Mouse (Mus musculus): ENCODE data around the gene Lmo7.

Lmo7 gene

DNA sequence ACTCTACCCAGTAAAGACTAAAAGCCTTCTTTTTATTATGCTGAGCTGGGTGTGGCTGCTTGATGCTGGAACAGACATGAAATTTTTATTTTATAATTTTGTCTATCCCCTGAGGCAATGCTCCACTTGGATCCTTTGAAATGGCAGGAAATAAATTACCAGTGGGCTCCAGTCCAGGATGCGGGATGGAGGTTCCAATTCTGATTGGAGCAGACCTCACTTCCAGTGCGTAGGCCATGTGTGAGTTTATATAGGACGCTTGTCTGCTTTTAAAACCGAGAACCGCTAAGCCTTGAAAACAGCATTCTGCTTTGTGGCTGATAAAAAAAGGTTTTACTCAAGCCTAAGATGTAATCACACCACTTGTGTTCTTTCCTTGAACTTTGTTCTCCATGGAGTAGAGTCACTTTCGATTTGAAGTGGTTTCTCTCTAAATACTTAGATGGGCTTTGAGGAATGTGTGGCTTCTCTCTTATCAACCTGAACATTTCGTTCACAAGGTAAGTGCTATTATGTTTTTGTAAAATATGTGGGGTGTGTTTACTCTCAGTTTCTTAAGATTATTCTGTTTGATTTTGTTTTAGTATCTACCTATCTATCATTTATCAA, 108.6 kb downstream of the Lmo7 start:
- DNase-seq, result no peak

DNA sequence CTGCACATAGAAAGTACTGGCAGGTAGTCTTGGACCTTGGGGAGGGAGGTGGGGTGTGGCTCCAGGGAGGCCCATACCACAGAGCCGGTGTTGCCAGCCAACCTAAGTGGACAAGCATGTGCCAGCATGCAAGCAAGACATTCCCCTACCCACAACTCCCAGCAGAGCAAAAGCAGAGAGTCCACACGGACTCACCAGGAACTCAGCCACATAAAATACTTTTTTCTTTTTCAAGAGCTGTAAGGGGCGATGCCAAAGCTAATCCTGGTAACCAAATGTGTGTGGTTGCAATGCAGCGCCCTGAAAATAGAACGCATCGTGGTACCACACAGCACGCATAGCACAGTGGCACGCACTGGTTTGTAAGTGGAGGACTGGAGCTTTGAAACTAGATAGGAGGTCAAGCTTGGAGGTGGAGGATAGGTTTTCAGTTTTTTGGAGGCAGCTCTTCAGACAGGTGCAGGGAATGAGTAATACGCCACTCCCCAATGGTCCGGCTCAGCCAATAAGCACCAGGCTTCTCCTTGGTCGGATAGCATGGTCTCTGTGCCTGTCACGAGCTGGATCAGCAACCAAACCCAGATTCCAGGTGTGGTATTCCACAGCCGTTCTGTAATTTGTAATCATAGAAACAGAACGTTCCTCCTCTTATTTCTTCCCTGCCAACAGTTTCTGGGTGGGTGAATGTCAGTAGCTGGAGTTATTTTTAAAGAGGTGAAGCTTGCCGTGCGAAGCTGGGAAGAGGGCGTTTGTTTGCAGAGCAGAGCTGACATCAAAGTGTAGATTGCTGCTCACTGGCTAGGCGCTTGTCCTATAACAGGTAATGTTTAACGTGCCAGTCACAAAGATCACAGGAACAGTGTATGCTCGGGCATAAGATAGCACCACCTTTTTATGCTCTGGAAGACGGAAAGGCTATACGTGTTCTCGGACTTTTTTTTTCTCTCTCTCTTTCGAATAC, 110.3 kb downstream of the Lmo7 start:
- DNase-seq, result no peak

DNA sequence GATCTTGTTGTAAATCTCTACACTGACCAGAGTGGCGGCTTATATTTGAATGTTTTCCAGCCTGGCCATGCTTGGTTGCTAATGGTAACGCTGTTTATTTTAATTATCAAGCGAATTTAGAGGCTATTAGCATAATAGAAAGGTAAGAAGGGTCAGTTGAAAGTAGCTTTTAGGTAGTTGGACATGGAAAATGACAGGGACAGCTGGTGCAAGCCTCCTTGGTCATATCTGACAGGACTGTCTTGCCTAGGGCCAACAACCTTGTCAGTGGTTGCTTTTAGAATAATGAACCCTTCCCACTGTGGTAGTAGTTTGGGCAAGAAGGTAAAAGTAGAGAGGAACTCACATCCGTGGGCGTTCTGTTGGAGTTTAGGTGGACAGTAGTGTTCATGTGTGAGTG, 111.5 kb downstream of the Lmo7 start:
- DNase-seq, result no peak

DNA sequence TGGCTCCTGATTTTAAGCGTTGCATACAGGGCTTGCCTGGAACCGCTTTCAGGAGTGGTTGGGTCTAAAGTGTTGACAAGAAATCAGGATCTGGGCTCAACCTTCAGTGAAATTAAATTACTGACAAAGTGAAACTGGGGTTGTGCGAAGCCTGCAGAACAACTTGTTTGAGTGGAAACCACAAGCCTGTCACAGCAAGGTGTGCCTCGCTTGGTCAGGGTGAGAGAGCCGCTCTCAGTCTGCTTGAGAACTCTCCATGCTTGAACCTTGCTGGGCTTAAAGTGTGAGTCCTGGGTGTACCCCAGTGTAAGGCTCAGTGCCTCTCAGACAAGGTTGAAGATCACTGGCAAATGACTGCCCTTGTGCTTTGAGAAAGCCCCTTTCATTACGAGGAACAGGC, 112.8 kb downstream of the Lmo7 start:
- DNase-seq, result no peak

DNA sequence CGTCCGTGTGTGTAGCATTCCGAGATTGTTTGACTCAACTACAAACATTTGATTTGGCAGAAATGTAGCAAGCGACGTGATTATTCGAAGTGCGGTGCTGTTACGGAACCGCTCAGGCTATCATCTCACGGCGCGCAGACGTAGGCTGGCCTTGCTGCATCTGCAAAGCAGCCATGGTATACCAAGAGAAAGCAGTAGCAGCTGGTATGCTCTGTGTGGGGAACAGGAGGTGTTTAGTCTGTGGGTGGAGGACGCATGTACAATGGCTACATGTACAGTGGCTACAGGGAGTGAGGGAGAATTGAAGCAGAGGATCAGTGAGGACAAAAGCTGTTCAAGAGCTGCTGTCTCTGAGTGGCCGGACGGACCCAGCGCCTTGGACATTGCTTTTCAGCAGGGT, 113.7 kb downstream of the Lmo7 start:
- DNase-seq, result no peak

DNA sequence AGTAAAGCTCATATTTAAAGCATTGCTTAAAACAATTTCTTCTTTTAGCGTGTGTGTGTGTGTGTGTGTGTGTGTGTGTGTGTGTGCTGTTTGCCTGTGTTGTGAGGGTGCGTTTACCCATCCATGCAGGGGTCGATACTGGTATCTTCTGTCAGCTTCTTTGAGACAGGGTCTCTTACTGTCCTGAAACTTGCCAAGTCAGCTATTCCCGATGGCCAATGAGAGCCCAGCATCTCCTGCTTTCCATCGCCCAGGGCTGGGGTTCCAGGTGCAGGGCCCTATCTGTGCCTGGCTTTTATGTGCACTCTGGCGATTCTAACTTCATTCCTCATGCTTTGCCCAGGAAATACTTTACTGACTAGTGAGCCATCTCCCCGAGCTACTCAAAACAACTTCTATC, 114.7 kb downstream of the Lmo7 start:
- no peak for DNase-seq

DNA sequence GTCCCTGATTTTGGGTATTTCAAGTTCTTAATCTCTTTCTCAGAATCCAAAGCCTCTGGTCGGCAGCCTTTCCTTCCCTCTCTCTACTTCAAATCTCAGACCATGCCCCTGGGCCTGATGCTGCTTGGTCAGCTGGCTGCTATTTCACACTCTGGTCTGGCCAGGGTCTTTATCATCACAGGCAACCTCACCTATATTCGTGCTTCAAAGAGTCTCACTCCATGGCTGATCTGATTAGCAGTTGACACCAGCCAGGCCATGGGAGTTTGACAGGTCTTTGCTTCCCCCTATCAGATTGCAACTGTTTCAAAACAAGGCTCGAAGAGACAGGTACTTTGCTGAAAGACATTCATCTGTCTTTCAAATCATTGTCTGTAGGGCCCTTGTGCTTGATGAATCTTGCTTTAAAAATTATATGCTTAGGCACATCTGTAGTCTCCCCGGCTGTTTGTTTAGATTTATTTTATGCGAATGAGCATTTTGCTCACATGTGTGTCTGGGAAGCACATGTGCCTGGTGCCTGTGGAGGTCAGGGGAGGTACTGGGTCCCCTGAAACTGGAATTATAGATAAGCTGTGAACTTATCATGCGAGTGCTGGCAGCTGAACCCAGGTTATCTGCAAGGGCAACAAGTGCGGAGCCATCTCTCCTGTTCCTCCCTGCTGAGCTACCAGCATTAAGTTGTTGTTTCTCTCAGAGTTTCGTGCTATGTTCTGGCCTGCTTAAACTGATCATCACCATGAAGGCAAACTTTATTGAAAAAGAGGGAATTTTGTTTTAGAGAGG, 116.5 kb downstream of the Lmo7 start:
- DNase-seq, result no peak

DNA sequence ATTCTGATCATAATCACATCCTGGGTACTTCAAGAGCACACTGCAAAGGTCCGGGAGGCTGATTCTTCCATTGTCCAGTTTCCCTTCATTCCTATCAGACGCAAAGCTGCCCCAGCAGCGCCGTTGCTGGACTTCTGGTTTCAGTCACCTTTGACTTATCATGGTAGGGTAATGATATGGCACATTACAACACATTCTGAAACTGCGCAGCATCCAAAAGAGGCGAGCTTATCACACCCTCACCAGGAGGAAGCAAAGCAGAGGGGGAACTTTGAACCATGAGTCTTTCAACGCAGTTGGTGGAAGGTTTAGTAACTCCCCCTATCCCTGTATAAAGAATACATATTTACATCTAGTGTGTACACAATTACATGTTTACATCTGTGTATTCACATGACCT, 117.8 kb downstream of the Lmo7 start:
- no peak for DNase-seq

DNA sequence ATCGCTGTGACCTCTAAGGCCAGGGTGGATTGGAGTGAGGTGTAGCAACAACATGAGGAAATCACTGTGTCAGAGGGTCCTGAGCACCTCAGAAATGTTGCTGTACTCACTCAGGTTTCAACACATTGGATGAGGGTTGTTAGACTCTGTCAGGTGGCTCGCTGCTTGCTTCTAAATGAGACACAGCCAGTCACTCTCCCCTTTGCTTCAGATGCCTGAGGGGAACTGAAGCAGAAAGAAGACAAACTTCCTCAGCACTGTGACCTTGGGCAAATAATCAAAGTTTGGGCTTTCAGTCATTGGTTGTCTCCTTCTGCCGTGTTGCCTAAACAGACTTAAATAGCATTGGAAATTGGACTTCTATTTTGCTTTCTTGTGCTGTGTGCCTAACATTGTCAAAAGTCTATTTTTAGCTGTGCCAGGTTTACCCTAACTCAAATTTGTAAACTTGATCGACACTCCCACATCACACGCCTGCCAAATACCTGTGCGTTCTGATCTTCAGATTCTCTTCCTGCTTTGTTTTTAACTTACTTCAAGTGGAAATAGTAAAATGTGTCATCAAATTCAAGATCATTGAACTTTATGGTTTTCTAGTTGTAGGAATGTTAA, 122.9 kb downstream of the Lmo7 start:
- no peak for DNase-seq

DNA sequence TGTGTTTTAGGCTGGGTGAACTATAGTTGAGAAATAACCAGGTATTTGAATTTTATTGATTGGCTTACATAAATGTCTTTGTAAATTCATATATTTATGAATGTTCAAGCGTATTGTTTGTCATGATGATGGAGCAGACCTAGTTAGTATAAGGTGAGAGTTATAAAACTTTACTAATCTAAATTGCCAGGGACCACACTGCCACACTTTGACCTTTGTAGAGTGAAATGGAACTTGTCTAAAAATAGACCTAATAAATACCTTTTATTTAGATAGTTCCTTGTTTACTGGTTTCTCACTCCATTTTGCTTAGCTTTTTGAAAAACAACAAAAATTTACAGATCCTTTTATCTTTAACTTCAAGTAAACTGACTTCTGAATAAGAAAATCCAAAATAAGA, 123.5 kb downstream of the Lmo7 start:
- no peak for DNase-seq

DNA sequence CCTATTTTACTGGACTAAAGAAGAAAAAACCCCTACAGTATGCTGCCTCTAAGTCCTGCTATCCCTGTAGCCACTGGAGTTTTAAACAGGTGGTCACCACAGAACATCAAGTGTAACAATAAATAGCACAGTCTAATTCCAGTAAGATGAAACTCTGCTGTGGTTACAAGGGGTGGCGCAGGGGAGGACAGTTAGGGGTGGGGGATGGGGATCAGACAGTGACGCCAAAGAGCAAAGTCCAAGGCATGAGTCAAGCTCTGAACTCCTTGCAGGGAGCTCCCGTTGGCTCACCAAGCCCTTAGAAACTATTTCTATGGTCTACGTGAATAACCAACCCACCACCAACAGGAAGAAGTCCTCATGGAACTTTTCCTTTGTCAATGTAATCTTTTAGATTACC, 124.0 kb downstream of the Lmo7 start:
- DNase-seq, result no peak

DNA sequence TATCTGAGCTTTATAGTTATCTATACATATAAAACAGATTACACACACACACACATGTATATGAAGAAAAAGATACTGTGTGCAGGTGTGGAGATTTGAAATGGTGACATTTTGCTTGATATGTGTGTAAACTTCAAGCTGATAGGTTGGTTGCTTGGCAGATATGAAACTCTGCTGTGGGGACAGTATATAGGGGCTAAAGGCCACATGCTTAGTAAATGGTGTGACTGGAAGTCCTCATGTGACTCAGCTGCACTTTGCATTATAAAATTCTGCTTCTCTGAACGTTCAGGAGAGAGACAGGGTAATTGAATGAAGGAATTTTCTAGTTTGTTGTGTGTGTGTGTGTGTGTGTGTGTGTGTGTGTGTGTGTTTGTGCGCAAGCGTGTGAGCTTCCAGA, 124.5 kb downstream of the Lmo7 start:
- DNase-seq, result no peak

DNA sequence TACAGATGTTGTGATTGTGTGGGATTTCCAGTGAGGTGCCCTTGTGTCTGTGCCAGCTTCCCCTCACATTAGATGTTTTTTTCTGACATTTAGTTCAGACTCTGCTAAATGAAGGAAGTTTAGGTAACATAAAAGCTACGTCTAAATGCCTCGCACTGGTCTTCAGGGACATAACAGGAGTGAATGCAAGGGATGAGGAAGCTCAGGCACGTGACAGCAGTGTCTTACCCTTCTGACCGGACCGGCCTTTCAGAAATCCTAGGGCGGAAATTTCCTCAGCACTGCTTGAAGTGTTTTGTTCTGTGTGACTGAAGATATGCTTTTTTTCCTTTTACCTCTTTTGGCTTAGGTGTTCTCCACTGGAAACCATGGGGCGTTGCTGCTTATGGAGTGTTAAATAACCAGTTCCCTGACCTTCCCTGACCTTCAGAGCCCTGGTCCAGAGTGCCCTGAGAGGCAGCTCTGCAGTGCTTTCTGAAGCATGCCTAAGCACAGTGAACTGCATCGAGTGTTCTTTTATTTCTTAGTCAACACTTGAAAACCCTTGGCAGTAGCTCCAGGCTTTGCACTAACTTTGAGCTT, 129.6 kb downstream of the Lmo7 start:
- no peak for DNase-seq

DNA sequence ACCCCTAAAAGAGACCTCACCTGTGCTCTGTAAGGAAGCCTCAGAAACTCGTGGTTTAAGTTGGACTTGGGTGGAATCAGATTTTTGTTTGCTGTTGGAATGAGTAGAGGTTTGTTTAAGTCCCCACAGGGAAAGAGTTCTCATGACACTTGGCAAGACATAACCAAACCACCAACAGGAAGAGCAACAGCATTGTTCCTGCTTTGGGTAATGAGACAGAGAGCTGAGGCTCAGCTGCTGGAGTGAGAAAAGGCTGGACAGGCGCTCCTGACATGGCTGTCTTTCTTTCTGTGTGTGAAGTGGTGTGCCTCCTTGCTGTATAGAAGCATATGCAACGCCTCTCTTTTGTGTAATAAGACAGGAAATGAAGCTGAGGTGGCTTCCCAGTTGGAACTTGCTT, 132.3 kb downstream of the Lmo7 start:
- DNase-seq, result no peak

DNA sequence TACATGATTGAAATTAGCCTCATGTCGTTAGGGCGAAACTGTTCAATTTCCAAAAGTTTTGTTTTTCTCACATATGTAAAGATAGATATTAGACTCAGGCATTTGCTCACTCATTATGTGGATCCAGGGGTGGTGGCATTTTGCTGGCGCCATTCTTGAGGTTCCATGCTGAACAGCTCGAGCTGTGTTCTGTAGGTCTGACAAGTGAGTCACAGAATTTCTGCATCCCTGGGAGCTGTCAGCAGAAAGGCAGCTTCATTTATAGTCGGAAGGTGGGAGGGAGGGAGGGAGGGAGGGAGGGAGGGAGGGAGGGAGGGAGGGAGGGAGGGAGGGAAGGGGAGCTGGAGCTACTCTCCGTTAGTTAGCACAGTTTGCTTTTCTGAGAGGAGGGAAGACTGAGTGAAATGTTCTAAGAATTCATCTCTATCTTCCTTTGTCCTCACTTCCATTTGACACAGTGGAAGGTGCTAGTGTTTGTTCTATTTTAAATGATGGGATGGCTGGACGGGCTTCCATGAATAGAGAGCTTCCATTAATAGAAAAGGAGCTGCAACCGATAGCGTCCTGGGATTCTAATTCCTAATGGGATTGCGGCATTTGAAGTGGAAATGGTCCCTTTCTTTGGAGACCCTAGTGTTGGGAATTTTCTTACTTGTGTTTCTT, 137.4 kb downstream of the Lmo7 start:
- no peak for DNase-seq

DNA sequence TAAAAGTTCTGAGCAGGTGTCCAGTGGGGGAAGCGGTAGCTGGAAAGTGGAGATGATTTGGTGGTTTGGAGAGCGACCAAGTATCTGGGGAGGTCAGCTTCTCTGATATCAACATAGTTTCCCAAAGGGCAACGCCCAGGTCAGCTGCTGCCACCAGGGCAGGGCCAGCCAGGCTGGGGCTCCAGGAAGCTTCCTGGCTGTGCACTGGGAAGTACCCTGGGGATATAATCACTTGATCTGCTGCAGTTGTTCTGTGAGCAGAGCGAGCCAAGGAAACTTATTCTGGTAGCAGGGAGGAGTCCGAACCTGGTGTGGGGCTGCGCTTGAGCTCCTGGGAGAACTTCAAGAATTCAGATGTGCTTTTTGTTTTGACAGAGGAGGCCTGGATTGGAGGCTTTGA, 139.4 kb downstream of the Lmo7 start:
- no peak for DNase-seq

DNA sequence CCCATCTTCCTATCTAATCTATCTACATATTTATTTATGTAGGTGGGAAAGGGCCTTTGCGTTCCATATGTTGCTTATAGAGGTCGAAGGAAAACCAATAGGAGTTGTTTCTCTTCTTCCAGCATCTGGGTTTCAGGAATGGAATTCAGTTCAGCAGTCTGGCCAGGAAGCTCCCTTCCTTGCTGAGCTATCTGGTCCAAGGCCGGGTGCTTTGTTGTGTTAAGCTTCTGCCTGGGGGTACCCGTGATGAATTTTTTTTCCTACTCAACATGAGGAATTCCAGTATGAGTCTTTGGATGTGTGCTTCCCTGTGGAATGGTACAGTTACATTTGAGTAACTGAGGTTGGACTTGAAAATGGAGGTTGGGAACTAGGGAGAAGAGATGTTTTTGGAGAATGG, 139.9 kb downstream of the Lmo7 start:
- no peak for DNase-seq

DNA sequence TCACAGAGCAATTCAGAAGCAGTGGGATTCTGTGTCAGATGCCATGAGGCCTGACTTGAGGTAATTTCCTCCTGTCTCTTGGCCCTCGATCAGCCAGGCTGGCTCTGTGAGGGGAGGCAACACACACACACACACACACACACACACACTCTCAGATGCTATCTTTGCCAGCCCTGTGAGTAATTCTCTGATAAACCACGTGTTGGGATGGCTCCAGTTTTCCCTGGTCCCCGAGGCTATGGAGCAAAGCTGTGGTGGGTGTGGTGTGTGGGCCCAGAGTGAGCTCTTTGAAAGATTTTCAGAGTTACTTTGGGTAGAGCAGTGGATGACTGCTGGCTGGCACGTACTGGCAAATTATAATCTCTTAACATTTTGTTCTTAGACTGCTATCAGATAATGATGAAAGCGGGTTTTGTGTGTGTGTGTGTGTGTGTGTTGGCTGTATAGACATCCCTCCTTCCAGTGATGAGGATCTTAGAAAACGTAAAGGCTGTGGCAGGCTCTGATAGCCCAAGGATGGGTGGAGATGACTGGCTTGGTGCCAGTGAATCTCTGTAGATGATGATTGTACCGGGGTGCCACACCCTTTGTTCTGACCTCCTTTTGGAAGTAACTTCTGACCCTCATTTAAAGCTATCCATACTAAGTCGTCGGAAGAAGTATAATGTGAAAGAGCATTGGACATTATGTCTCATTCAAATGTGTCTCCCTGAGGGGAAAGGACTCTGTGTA, 140.6 kb downstream of the Lmo7 start:
- DNase-seq, result no peak

DNA sequence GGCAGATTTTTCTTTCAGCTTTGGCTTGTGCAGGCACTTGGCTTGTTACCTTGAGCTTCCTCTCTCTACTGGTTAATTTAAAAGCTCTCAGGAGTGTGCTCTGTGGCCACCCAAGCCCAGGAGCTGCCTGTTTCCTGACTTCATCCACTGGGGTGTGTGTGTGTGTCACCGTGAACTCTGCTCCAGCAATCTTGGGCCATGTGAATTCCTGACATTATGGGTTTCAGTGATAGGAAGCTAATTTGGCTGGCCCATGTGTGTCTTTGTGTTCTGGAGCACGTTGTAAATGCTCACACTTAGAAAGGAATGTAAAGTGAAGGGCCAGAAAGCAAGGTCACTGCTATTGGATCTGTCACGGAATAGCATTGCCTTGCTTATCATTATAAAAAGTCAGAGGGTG, 143.1 kb downstream of the Lmo7 start:
- no peak for DNase-seq

DNA sequence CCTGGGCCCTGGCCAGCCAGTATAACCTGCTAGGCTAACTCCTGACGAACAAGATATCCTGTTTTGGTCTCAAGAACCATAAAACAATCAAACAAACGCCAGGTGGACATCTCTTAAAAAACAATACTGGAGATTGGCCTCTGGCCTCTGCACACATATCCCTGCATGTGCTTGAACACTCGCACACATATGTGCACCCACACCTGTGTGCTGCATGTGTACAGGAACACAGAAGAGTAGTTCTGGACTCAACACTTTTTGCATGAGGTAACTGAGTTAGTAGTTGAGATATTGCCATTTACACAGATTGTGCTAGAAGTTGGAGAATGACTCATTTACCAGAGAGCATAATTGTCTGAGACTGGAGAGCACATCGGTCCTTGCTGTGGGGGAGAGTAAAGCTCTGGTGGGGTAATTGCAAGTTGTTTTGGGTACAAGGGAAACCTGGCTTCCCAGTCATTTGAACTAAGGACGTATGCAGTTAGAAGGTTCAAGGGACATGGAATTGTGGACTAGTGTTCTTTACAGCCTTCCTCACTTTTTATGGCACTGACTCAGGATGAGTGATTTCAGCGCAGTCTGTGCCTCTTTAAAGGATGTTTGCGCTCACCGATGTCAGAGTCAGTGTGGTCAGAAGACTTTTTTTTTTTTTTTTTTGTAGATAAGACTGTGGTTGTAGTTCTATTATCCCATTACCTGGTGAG, 148.7 kb downstream of the Lmo7 start:
- DNase-seq, result no peak

Measured in cerebellum, postnatal 25 days (tissue).